Mouse (Mus musculus) ES-E14 (cell line): ENCODE data around the gene Arhgap21. TPM values are rescaled to one million over a fixed set of nuclear protein-coding genes. Genes with fewer than 3 reads are reported as not detected.

Experiments
- DNase-seq: peaks from one replicate; pipeline ENCODE4 v3.0.0-alpha.2; 2013; ENCODE audit warnings: low read depth, low spot score
- H3K27ac ChIP-seq: 2 replicates; pipeline ENCODE4 v1.5.1; 2012; ENCODE audit warnings: low read depth, mild to moderate bottlenecking, low read length, moderate library complexity, mixed read lengths; ENCODE audit not compliant: poor library complexity, insufficient read depth, severe bottlenecking
- H3K36me3 ChIP-seq: 2 replicates; pipeline ENCODE4 v1.6.1; 2012; ENCODE audit warnings: mild to moderate bottlenecking, low read length, moderate library complexity, mixed read lengths; ENCODE audit not compliant: control insufficient read depth, poor library complexity, insufficient read depth, severe bottlenecking
- H3K4me1 ChIP-seq, 2 experiments: fragments of 150-350 bp in 1 of 2; sonication (generic) in 1 of 2; 2 replicates each; pipeline ENCODE4 v1.6.1; 2012; ENCODE audit warnings: low read length in 2 of 2, mild to moderate bottlenecking in 1 of 2, mixed read lengths in 1 of 2; ENCODE audit not compliant: control insufficient read depth in 2 of 2, insufficient read depth in 2 of 2, poor library complexity in 1 of 2
- H3K4me3 ChIP-seq, 2 experiments: fragments of 150-350 bp in 1 of 2; sonication (generic) in 1 of 2; 2 replicates each; pipeline ENCODE4 v1.5.1; 2012; ENCODE audit warnings: low read length in 2 of 2, low read depth in 1 of 2, mild to moderate bottlenecking in 1 of 2, mixed read lengths in 1 of 2; ENCODE audit not compliant: insufficient read depth in 1 of 2, poor library complexity in 1 of 2, severe bottlenecking in 1 of 2
- H3K9ac ChIP-seq: 2 replicates; pipeline ENCODE4 v1.6.1; 2012; ENCODE audit warnings: low read depth, mild to moderate bottlenecking, low read length, mixed read lengths; ENCODE audit not compliant: poor library complexity, insufficient read depth, severe bottlenecking
- H3K9me3 ChIP-seq: fragments of 150-350 bp; sonication (generic); 2 replicates; pipeline ENCODE4 v1.6.1; 2012; ENCODE audit warnings: low read depth, mild to moderate bottlenecking, low read length; ENCODE audit not compliant: control insufficient read depth, insufficient read depth
- CHD2 ChIP-seq: IDR thresholded peaks from 2 replicates; pipeline ENCODE4 v1.6.1; 2014; ENCODE audit warnings: mild to moderate bottlenecking, low read depth, low read length, inconsistent platforms
- HCFC1 ChIP-seq: IDR thresholded peaks from 2 replicates; pipeline ENCODE4 v1.6.1; 2012; ENCODE audit warnings: low read length, inconsistent platforms, borderline replicate concordance; ENCODE audit not compliant: insufficient read depth
- MAFK ChIP-seq: IDR thresholded peaks from 2 replicates; pipeline ENCODE4 v1.6.1; 2014; ENCODE audit warnings: mild to moderate bottlenecking, low read depth, low read length, inconsistent platforms; ENCODE audit not compliant: insufficient read depth
- ZC3H11A ChIP-seq: IDR thresholded peaks from 2 replicates; pipeline ENCODE4 v1.6.1; 2012; ENCODE audit warnings: low read depth, mild to moderate bottlenecking, inconsistent platforms, low read length, borderline replicate concordance
- ZNF384 ChIP-seq: IDR thresholded peaks from 2 replicates; pipeline ENCODE4 v1.6.1; 2012; ENCODE audit warnings: low read depth, low read length, inconsistent platforms
- in situ Hi-C, 2 experiments: fragments of 600-800 bp; cut with MboI; formaldehyde crosslinking; loops; one replicate each; pipeline ENCODE4 v1.15.1; 2025; ENCODE audit warnings: low sequenced_read_pairs in 2 of 2, inconsistent platforms in 1 of 2; ENCODE audit not compliant: unreplicated experiment in 2 of 2
- total RNA-seq: library from RNA; depleted of rRNA; stranded (reverse); fragments of 300-350 nt; gene quantifications from 2 replicates; pipeline ENCODE4 v1.2.3, GENCODE M21; 2012; rRNA removed

Arhgap21 gene
- 35.6 and 40.1 TPM in 2 replicates for total RNA-seq

GRCm38 (mm10) chr2:20968441-20969200 lies at the start of gene Arhgap21:
Arhgap21 (minus strand) TSS chr2:20968881.
- TF ChIP-seq ZC3H11A (no peak), ZNF384 (no peak), CHD2 (no peak), MAFK (no peak), HCFC1 (no peak; the same call in 1 of the 2 replicates)
- Histone ChIP-seq H3K27ac (peak within 1 kb of the TSS; percentile 78), H3K4me1 (peaks cover 2 to 7% of the 10 kb centered on the region in 2 experiments; a peak in 2 of 4 replicates), H3K9me3 (no peaks in the 10 kb centered on the region), H3K36me3 (no peaks in the 10 kb centered on the region), H3K4me3 (peak within 1 kb of the TSS; percentile 85 to 88), H3K9ac (peak within 1 kb of the TSS; percentile 83)
- in situ Hi-C loops, result no loop called here
- peak; percentile 15 for DNase-seq

- Histone ChIP-seq H3K9ac (no peak overlapping the region), H3K36me3 (no peaks in the 10 kb centered on the region), H3K9me3 (no peaks in the 10 kb centered on the region), H3K4me3 (no peak overlapping the region), H3K27ac (no peak overlapping the region), H3K4me1 (no peaks in the 10 kb centered on the region)
- TF ChIP-seq HCFC1, result no peak
- no peak for TF ChIP-seq ZNF384
- TF ChIP-seq CHD2, result no peak
- in situ Hi-C loops, result no loop called here
- DNase-seq, result no peak
Observed at GRCm38 (mm10) chr2:21016589-21016988, 47.9 kb upstream of the Arhgap21 start.

DNA sequence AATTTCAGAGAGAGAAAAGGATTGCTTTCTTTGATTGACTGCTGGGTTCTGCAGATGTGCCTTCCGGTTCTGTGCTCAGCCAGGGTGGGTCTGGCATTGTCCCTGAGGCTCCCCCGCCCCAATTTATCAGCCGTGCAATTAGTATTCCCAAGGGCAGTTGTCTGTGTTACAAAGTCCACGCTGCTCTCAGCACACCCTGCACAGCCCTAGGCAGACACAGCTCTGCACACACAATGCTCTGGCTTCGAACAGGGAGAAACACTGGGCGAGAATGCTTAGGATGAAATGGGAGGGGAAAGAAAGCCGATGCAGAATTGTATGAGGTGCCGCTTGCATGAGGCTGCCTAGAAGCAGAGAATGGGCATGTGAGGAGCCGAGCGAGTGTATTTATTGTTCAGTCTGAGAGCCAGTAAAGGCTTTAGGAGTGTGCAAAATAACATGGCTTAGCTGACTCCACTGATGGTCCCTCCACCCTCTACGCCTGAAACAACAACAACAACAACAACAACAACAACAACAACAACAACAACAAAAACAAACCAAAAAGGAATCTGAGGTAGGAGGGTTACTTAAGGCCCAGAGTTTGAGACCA lies 42.2 kb upstream of the Arhgap21 start:
- Histone ChIP-seq H3K4me3 (no peak overlapping the region), H3K27ac (no peak overlapping the region), H3K9ac (no peak overlapping the region), H3K9me3 (no peaks in the 10 kb centered on the region), H3K36me3 (no peaks in the 10 kb centered on the region), H3K4me1 (peaks cover 0 to 3% of the 10 kb centered on the region in 2 experiments; a peak in 2 of 4 replicates)
- in situ Hi-C loops, result no loop called here
- TF ChIP-seq ZNF384 (no peak), MAFK (no peak), ZC3H11A (no peak), CHD2 (no peak), HCFC1 (no peak)
- DNase-seq, result no peak

- Histone ChIP-seq H3K27ac (no peak overlapping the region), H3K9me3 (no peaks in the 10 kb centered on the region), H3K36me3 (no peaks in the 10 kb centered on the region), H3K4me1 (peaks cover 0 to 3% of the 10 kb centered on the region in 2 experiments; a peak in 2 of 4 replicates), H3K4me3 (no peak overlapping the region), H3K9ac (no peak overlapping the region)
- TF ChIP-seq ZC3H11A, result no peak
- TF ChIP-seq CHD2, result no peak
- no peak for TF ChIP-seq ZNF384
- no peak for TF ChIP-seq HCFC1
- TF ChIP-seq MAFK, result no peak
- DNase-seq, result no peak
- in situ Hi-C loops, result no loop called here
Observed at GRCm38 (mm10) chr2:21010219-21010618, 41.5 kb upstream of the Arhgap21 start.
